Mouse (Mus musculus) stomach, postnatal 0 days (tissue): ENCODE measurements around the gene Crtac1.

Source experiments
- CTCF ChIP-seq: IDR thresholded peaks from 2 replicates; pipeline ENCODE4 v1.5.1; 2016; ENCODE audit warnings: antibody characterized with exemption, low read depth, mild to moderate bottlenecking, moderate library complexity
- EP300 ChIP-seq: optimal IDR thresholded peaks from 2 replicates; pipeline ENCODE3; 2016; ENCODE audit warnings: antibody characterized with exemption

GRCm38 (mm10) chr19:42325894-42326293 lies 105.7 kb downstream of the Crtac1 start:
- TF ChIP-seq CTCF (no peak), EP300 (no peak)
